Mouse (Mus musculus) 3T3-L1 (cell line): ENCODE measurements at regions not wholly inside any gene's neighbourhood (a gene's known extent, or its start where the extent isn't known, plus 50 kb on each side); places are given as distances from the start of the nearest gene placed in this dataset.
A peak's percentile ranks its signal among the peaks of the same experiment; 100 is the strongest.

Source experiments
- DNase-seq: peaks from one replicate; pipeline ENCODE4 v3.0.0-alpha.2; 2015; ENCODE audit warnings: low read depth, low spot score

DNA sequence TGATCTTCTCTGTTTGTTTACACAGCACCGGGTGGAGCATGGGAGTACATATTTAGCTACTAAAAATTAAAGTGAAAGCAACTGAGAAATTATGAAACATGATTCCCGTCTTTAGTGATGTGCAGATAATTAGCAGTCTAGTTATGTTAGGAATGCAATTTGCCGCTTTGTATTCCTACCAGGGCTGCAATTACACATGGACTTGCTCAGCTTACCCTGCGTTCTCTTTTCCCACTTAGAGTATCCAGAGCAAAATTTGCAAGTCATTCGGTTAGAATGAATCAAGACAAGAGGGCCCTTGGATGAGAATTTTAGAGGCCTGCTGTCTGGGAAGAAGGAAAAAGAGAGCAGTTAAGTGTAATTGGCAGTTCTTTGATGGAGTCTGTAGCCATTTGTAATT, 126.0 kb upstream of the Gpr149 start:
- DNase-seq, result no peak

DNA sequence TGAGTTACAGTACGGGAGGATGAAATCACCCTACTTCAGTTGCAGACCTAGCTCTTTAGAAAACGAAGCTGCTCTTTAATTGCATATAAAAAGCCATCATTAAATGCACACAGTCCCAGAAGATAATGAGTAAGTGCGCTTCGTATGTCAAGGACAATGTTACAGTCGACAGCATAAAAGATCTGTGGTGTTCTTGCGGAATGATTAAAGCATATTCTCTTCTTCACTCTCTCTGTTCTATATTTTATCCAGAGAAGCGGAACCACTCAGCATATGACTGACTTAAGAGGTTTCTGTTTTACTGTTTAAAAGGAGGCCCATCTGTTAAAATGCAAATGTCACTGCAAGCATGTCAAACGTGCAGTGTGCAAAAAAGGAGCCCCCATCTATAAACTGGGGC, 121.0 kb upstream of the Gpr149 start:
- no peak for DNase-seq

DNA sequence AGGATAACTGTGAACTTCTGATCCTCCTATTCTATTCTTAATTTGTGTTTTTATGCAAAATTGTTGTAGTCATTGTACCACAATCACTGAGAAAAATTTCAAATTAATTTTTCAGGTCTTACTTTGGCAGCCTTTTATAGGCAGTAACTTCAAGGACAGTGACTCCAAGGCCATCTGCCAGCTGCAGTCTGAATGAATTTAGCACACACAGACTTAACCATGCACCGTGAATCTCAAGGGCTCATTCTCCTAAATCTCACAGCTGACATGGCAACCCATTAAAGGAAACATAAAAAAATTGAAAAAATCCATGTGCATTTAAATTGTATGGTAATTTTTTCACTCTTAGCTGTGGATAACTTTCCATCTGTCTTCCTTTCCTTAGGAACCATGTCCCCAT, 111.9 kb upstream of the Gpr149 start:
- DNase-seq, result no peak

DNA sequence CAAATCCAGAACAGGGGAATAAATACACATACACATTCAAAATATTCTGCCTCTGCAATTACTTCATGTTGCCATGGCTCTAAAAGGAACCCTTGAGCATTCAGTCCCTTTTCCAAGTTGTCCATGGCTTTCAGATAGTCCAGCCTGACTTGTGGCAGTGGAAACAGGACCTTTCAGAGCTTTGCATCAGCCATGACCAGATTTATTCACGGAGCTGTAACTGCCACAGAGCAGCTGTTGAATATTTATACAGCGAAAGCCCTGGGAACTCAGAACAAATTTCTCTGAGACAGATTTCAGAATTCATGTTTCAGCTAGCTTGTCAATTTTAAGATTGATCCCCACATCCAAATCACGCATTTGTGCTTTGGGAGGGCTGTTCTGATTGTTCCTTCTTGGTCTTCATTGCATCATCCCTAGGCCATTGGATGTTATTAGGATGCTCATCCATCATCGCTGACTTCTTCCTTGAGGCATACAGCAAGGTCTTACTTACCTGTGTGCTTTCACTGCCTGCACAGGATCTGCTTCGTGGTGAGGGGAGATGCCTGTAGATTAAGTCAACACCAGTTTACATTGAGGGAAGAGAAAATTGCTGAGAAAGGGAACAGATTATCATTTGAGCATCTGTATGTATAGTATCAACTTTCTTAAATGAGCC, 110.5 kb upstream of the Gpr149 start:
- peak; percentile 22 for DNase-seq
